Mouse (Mus musculus) CH12.LX (cell line): ENCODE measurements around the gene Mctp1. TPM values are rescaled to one million over a fixed set of nuclear protein-coding genes. Genes with fewer than 3 reads are reported as not detected.

Source experiments
- DNase-seq: peaks from one replicate; pipeline ENCODE4 v3.0.0-alpha.2; 2013; ENCODE audit errors: extremely low read depth
- H3K27ac ChIP-seq: 2 replicates; pipeline ENCODE4 v1.5.1; 2012; ENCODE audit warnings: low read depth, mild to moderate bottlenecking, control low read depth, moderate library complexity; ENCODE audit not compliant: insufficient read depth
- H3K27me3 ChIP-seq: replicated peaks from 2 replicates; pipeline ENCODE3; 2012; ENCODE audit warnings: inconsistent platforms
- H3K36me3 ChIP-seq, 2 experiments: replicated peaks in 1 of 2; 2 replicates each; pipeline versions ENCODE3 to v1.6.1; 2012; ENCODE audit warnings: inconsistent platforms in 1 of 2, low read length in 1 of 2, mild to moderate bottlenecking in 1 of 2, mixed read lengths in 1 of 2, moderate library complexity in 1 of 2; ENCODE audit not compliant: control insufficient read depth in 1 of 2, insufficient read depth in 1 of 2
- H3K4me1 ChIP-seq, 2 experiments: 2 replicates each; pipeline ENCODE4 v1.6.1; 2012; ENCODE audit warnings: inconsistent platforms in 1 of 2, moderate library complexity in 1 of 2; ENCODE audit not compliant: insufficient read depth in 2 of 2, control insufficient read depth in 1 of 2
- H3K4me2 ChIP-seq: 2 replicates; pipeline ENCODE4 v1.6.1; 2012; ENCODE audit warnings: low read depth, mild to moderate bottlenecking, control low read depth; ENCODE audit not compliant: poor library complexity, insufficient read depth, severe bottlenecking
- H3K4me3 ChIP-seq, 3 experiments: fragments of 150-350 bp in 1 of 3; sonication (generic) in 1 of 3; replicated peaks in 1 of 3; 2 replicates each; pipeline versions ENCODE3 to v1.5.1; 2011 to 2012; ENCODE audit warnings: low read depth in 2 of 3, low read length in 2 of 3, mild to moderate bottlenecking in 2 of 3, moderate library complexity in 2 of 3, control low read depth in 1 of 3, improper control_type of control experiment in 1 of 3, inconsistent platforms in 1 of 3, mixed read lengths in 1 of 3; ENCODE audit not compliant: poor library complexity in 1 of 3
- H3K79me2 ChIP-seq: replicated peaks from 2 replicates; pipeline ENCODE4 v1.6.1; 2012; ENCODE audit warnings: mild to moderate bottlenecking, moderate library complexity; ENCODE audit not compliant: control insufficient read depth, poor library complexity, insufficient read depth, severe bottlenecking; ENCODE audit errors: extremely low read depth
- H3K9ac ChIP-seq: 2 replicates; pipeline ENCODE4 v1.6.1; 2012; ENCODE audit warnings: low read depth, mild to moderate bottlenecking, control low read depth, moderate library complexity; ENCODE audit not compliant: insufficient read depth
- H3K9me3 ChIP-seq: replicated peaks from 2 replicates; pipeline ENCODE3; 2012; ENCODE audit warnings: low read length, inconsistent platforms, mixed read lengths
- BHLHE40 ChIP-seq: IDR thresholded peaks from 2 replicates; pipeline ENCODE4 v1.6.1; 2011; ENCODE audit warnings: mild to moderate bottlenecking, low read depth, low read length, improper control_type of control experiment
- CHD1 ChIP-seq: IDR thresholded peaks from 2 replicates; pipeline ENCODE4 v1.6.1; 2012; ENCODE audit warnings: low read depth, low read length, improper control_type of control experiment, inconsistent platforms
- E2F4 ChIP-seq: IDR thresholded peaks from 2 replicates; pipeline ENCODE4 v1.6.1; 2011; ENCODE audit warnings: low read depth, low read length, improper control_type of control experiment; ENCODE audit not compliant: insufficient replicate concordance
- ELF1 ChIP-seq: IDR thresholded peaks from 2 replicates; pipeline ENCODE4 v1.6.1; 2014; ENCODE audit warnings: low read depth, mild to moderate bottlenecking, inconsistent platforms, low read length, improper control_type of control experiment
- IRF4 ChIP-seq: IDR thresholded peaks from 2 replicates; pipeline ENCODE4 v1.6.1; 2014; ENCODE audit warnings: low read depth, mild to moderate bottlenecking, inconsistent platforms, low read length, improper control_type of control experiment
- KAT2A ChIP-seq: IDR thresholded peaks from 2 replicates; pipeline ENCODE4 v1.6.1; 2012; ENCODE audit warnings: low read length, improper control_type of control experiment, inconsistent platforms; ENCODE audit not compliant: insufficient replicate concordance
- MAFK ChIP-seq: IDR thresholded peaks from 2 replicates; pipeline ENCODE4 v1.6.1; 2011; ENCODE audit warnings: low read length, improper control_type of control experiment; ENCODE audit not compliant: insufficient replicate concordance
- MAZ ChIP-seq: IDR thresholded peaks from 2 replicates; pipeline ENCODE4 v1.6.1; 2012; ENCODE audit warnings: low read depth, mild to moderate bottlenecking, inconsistent platforms, low read length, improper control_type of control experiment, moderate library complexity
- MEF2A ChIP-seq: IDR thresholded peaks from 2 replicates; pipeline ENCODE4 v1.6.1; 2014; ENCODE audit warnings: low read depth, mild to moderate bottlenecking, inconsistent platforms, low read length, improper control_type of control experiment, borderline replicate concordance
- MXI1 ChIP-seq: IDR thresholded peaks from 2 replicates; pipeline ENCODE4 v1.6.1; 2011; ENCODE audit warnings: mild to moderate bottlenecking, low read depth, low read length, improper control_type of control experiment
- NRF1 ChIP-seq: IDR thresholded peaks from 2 replicates; pipeline ENCODE4 v1.6.1; 2014; ENCODE audit warnings: low read depth, mild to moderate bottlenecking, inconsistent platforms, low read length, improper control_type of control experiment, moderate library complexity
- SIN3A ChIP-seq: IDR thresholded peaks from 2 replicates; pipeline ENCODE4 v1.6.1; 2012; ENCODE audit warnings: low read length, improper control_type of control experiment, inconsistent platforms
- TBP ChIP-seq: conservative IDR thresholded peaks from 2 replicates; pipeline ENCODE4 v1.6.1; 2011; ENCODE audit warnings: low read depth, low read length, improper control_type of control experiment
- TCF12 ChIP-seq: IDR thresholded peaks from 2 replicates; pipeline ENCODE4 v1.6.1; 2014; ENCODE audit warnings: low read depth, mild to moderate bottlenecking, inconsistent platforms, low read length, improper control_type of control experiment
- UBTF ChIP-seq: IDR thresholded peaks from 2 replicates; pipeline ENCODE4 v1.6.1; 2012; ENCODE audit warnings: low read depth, mild to moderate bottlenecking, inconsistent platforms, low read length, improper control_type of control experiment, moderate library complexity
- USF1 ChIP-seq: IDR thresholded peaks from 2 replicates; pipeline ENCODE4 v1.6.1; 2014; ENCODE audit warnings: low read depth, mild to moderate bottlenecking, inconsistent platforms, low read length, improper control_type of control experiment
- ZNF384 ChIP-seq: IDR thresholded peaks from 2 replicates; pipeline ENCODE4 v1.6.1; 2012; ENCODE audit warnings: low read depth, low read length, improper control_type of control experiment, inconsistent platforms
- dilution Hi-C: fragments of 300-500 bp; cut with MboI; formaldehyde crosslinking; loops from 2 replicates; pipeline ENCODE4 v1.14.3; 2020; ENCODE audit warnings: low sequenced_read_pairs; ENCODE audit not compliant: extremely low pct_unique_long_range_greater_than_20kb, extremely low pct_ligation_motif_present
- in situ Hi-C: fragments of 300-500 bp; cut with MboI; formaldehyde crosslinking; loops from 3 replicates; pipeline ENCODE4 v1.14.3; 2019; ENCODE audit warnings: low sequenced_read_pairs, low pct_ligation_motif_present, low pct_unique_long_range_greater_than_20kb, mixed read lengths
- polyA plus RNA-seq: library from polyadenylated mRNA; unstranded; fragments of >175 nt; gene quantifications from 2 replicates; pipeline ENCODE4 v1.2.1, GENCODE M21; 2012; ENCODE audit warnings: low read depth; ENCODE audit not compliant: insufficient read length
- total RNA-seq, 2 experiments: library from RNA; depleted of rRNA; stranded (reverse); fragments of 300-350 nt in 1 of 2; fragments of >200 nt in 1 of 2; gene quantifications; 2 replicates each; pipeline ENCODE4 v1.2.3; 2012 to 2014

The Mctp1 gene
- total and polyA plus RNA-seq, 3 experiments: 3.0 to 5.3 (median 3.7) TPM

GRCm38 (mm10) chr13:76566024-76566423, 181.7 kb downstream of the Mctp1 start:
- TF ChIP-seq USF1 (no peak), MXI1 (no peak), TCF12 (no peak), MAZ (no peak), BHLHE40 (no peak), MEF2A (no peak), E2F4 (no peak), TBP (no peak), KAT2A (no peak)
- H3K4me1 ChIP-seq: no peaks in the 10 kb centered on the region
- H3K27me3 ChIP-seq: no peaks in the 10 kb centered on the region
- H3K27ac ChIP-seq: no peak overlapping the region
- no peak overlapping the region for H3K9ac ChIP-seq
- H3K9me3 ChIP-seq: no peaks in the 10 kb centered on the region
- H3K79me2 ChIP-seq: no peaks in the 10 kb centered on the region
- in situ Hi-C loops: no loop called here
- no peaks in the 10 kb centered on the region for H3K36me3 ChIP-seq
- no peak for DNase-seq
- H3K4me2 ChIP-seq: no peak overlapping the region
- H3K4me3 ChIP-seq: no peak overlapping the region
- dilution Hi-C loops: no loop called here

GRCm38 (mm10) chr13:76567448-76567847, 183.1 kb downstream of the Mctp1 start:
- no peaks in the 10 kb centered on the region for H3K4me1 ChIP-seq
- no peak overlapping the region for H3K4me3 ChIP-seq
- in situ Hi-C loops (no loop called here), dilution Hi-C loops (no loop called here)
- no peak overlapping the region for H3K27ac ChIP-seq
- no peak for DNase-seq
- no peaks in the 10 kb centered on the region for H3K36me3 ChIP-seq
- no peak for TF ChIP-seq CHD1
- TF ChIP-seq NRF1: no peak
- no peak for TF ChIP-seq UBTF
- TF ChIP-seq MAFK: no peak
- no peak for TF ChIP-seq ELF1
- no peak for TF ChIP-seq IRF4
- TF ChIP-seq SIN3A: no peak
- TF ChIP-seq TBP: no peak
- TF ChIP-seq ZNF384: no peak
- TF ChIP-seq USF1: no peak
- no peaks in the 10 kb centered on the region for H3K79me2 ChIP-seq
- no peak overlapping the region for H3K9ac ChIP-seq
- H3K4me2 ChIP-seq: no peak overlapping the region
- no peaks in the 10 kb centered on the region for H3K27me3 ChIP-seq
- no peaks in the 10 kb centered on the region for H3K9me3 ChIP-seq
